Mouse (Mus musculus) ES-Bruce4 (cell line): ENCODE measurements around the gene Nr6a1.

Experiments used
- CTCF ChIP-seq: IDR thresholded peaks from one replicate; pipeline ENCODE4 v1.8.1; 2011; ENCODE audit warnings: low read depth, low read length
- EP300 ChIP-seq: IDR thresholded peaks from 2 replicates; pipeline ENCODE4 v1.6.1; 2011; ENCODE audit warnings: low read depth, low read length; ENCODE audit not compliant: insufficient read depth
- POLR2A ChIP-seq: IDR thresholded peaks from one replicate; pipeline ENCODE4 v1.8.1; 2011; ENCODE audit warnings: low read length; ENCODE audit not compliant: insufficient read depth

- TF ChIP-seq POLR2A (no peak), CTCF (peak; percentile 87), EP300 (no peak)
These were observed 188.1 kb downstream of the Nr6a1 start for GRCm38 (mm10) chr2:38739410-38739809.
